Mouse (Mus musculus): ENCODE measurements around the gene Parp1. TPM values are rescaled to one million over a fixed set of nuclear protein-coding genes. Genes with fewer than 3 reads are reported as not detected.

Parp1 gene
- 39.9 and 47.5 TPM in 2 replicates for polyA plus RNA-seq (2012; rRNA removed)

GRCm38 (mm10) chr1:180568761-180569452, at the start of gene Parp1:
Parp1 (plus strand) TSS chr1:180568924.
- Histone ChIP-seq H3K4me1 (ENCODE audit: control insufficient read depth, insufficient read depth, low read length) (peaks cover 8% of the 10 kb centered on the region), H3K27ac (ENCODE audit: control insufficient read depth, insufficient read depth, low read depth, low read length) (peak within 1 kb of the TSS; percentile 67), H3K36me3 (ENCODE audit: control insufficient read depth, insufficient read depth, low read length) (no peaks in the 10 kb centered on the region), H3K27me3 (ENCODE audit: control insufficient read depth, insufficient read depth, low read length) (no peaks in the 10 kb centered on the region), H3K4me3 (ENCODE audit: control insufficient read depth, low read depth, low read length) (peak within 1 kb of the TSS; percentile 88)
- no peak for TF ChIP-seq CTCF (IDR thresholded peaks at IDR 0.05; ENCODE audit: control insufficient read depth, insufficient read depth, insufficient replicate concordance, low read depth, low read length)
- TF ChIP-seq POLR2A (IDR thresholded peaks at IDR 0.05; ENCODE audit: control insufficient read depth, low read depth, low read length): peak; percentile 89

GRCm38 (mm10) chr1:180519520-180519919, 49.2 kb upstream of the Parp1 start:
- no peak overlapping the region for H3K4me3 ChIP-seq (ENCODE audit: control insufficient read depth, low read depth, low read length)
- no peak overlapping the region for H3K27ac ChIP-seq (ENCODE audit: control insufficient read depth, insufficient read depth, low read depth, low read length)
- no peak for TF ChIP-seq POLR2A (IDR thresholded peaks at IDR 0.05; ENCODE audit: control insufficient read depth, low read depth, low read length)
- TF ChIP-seq CTCF (IDR thresholded peaks at IDR 0.05; ENCODE audit: control insufficient read depth, insufficient read depth, insufficient replicate concordance, low read depth, low read length): no peak
- H3K27me3 ChIP-seq (ENCODE audit: control insufficient read depth, insufficient read depth, low read length): no peaks in the 10 kb centered on the region
- H3K36me3 ChIP-seq (ENCODE audit: control insufficient read depth, insufficient read depth, low read length): no peaks in the 10 kb centered on the region
- H3K4me1 ChIP-seq (ENCODE audit: control insufficient read depth, insufficient read depth, low read length): no peaks in the 10 kb centered on the region

GRCm38 (mm10) chr1:180520190-180520589, 48.5 kb upstream of the Parp1 start:
- TF ChIP-seq POLR2A (IDR thresholded peaks at IDR 0.05; ENCODE audit: control insufficient read depth, low read depth, low read length) (no peak), CTCF (IDR thresholded peaks at IDR 0.05; ENCODE audit: control insufficient read depth, insufficient read depth, insufficient replicate concordance, low read depth, low read length) (no peak)
- H3K27ac ChIP-seq (ENCODE audit: control insufficient read depth, insufficient read depth, low read depth, low read length): no peak overlapping the region
- H3K36me3 ChIP-seq (ENCODE audit: control insufficient read depth, insufficient read depth, low read length): no peaks in the 10 kb centered on the region
- H3K27me3 ChIP-seq (ENCODE audit: control insufficient read depth, insufficient read depth, low read length): no peaks in the 10 kb centered on the region
- H3K4me1 ChIP-seq (ENCODE audit: control insufficient read depth, insufficient read depth, low read length): no peaks in the 10 kb centered on the region
- no peak overlapping the region for H3K4me3 ChIP-seq (ENCODE audit: control insufficient read depth, low read depth, low read length)

GRCm38 (mm10) chr1:180523320-180523719, 45.4 kb upstream of the Parp1 start:
- TF ChIP-seq CTCF (IDR thresholded peaks at IDR 0.05; ENCODE audit: control insufficient read depth, insufficient read depth, insufficient replicate concordance, low read depth, low read length) (no peak), POLR2A (IDR thresholded peaks at IDR 0.05; ENCODE audit: control insufficient read depth, low read depth, low read length) (no peak)
- Histone ChIP-seq H3K4me3 (ENCODE audit: control insufficient read depth, low read depth, low read length) (no peak overlapping the region), H3K4me1 (ENCODE audit: control insufficient read depth, insufficient read depth, low read length) (no peaks in the 10 kb centered on the region), H3K27ac (ENCODE audit: control insufficient read depth, insufficient read depth, low read depth, low read length) (no peak overlapping the region), H3K27me3 (ENCODE audit: control insufficient read depth, insufficient read depth, low read length) (no peaks in the 10 kb centered on the region), H3K36me3 (ENCODE audit: control insufficient read depth, insufficient read depth, low read length) (no peaks in the 10 kb centered on the region)

GRCm38 (mm10) chr1:180525301-180525700, 43.4 kb upstream of the Parp1 start:
- TF ChIP-seq CTCF (IDR thresholded peaks at IDR 0.05; ENCODE audit: control insufficient read depth, insufficient read depth, insufficient replicate concordance, low read depth, low read length): no peak
- no peak for TF ChIP-seq POLR2A (IDR thresholded peaks at IDR 0.05; ENCODE audit: control insufficient read depth, low read depth, low read length)
- no peaks in the 10 kb centered on the region for H3K36me3 ChIP-seq (ENCODE audit: control insufficient read depth, insufficient read depth, low read length)
- H3K27me3 ChIP-seq (ENCODE audit: control insufficient read depth, insufficient read depth, low read length): no peaks in the 10 kb centered on the region
- H3K27ac ChIP-seq (ENCODE audit: control insufficient read depth, insufficient read depth, low read depth, low read length): no peak overlapping the region
- no peaks in the 10 kb centered on the region for H3K4me1 ChIP-seq (ENCODE audit: control insufficient read depth, insufficient read depth, low read length)
- H3K4me3 ChIP-seq (ENCODE audit: control insufficient read depth, low read depth, low read length): no peak overlapping the region

- Histone ChIP-seq H3K27me3 (ENCODE audit: control insufficient read depth, insufficient read depth, low read length) (no peaks in the 10 kb centered on the region), H3K4me1 (ENCODE audit: control insufficient read depth, insufficient read depth, low read length) (no peaks in the 10 kb centered on the region), H3K4me3 (ENCODE audit: control insufficient read depth, low read depth, low read length) (no peak overlapping the region), H3K27ac (ENCODE audit: control insufficient read depth, insufficient read depth, low read depth, low read length) (no peak overlapping the region), H3K36me3 (ENCODE audit: control insufficient read depth, insufficient read depth, low read length) (no peaks in the 10 kb centered on the region)
- no peak for TF ChIP-seq CTCF (IDR thresholded peaks at IDR 0.05; ENCODE audit: control insufficient read depth, insufficient read depth, insufficient replicate concordance, low read depth, low read length)
- TF ChIP-seq POLR2A (IDR thresholded peaks at IDR 0.05; ENCODE audit: control insufficient read depth, low read depth, low read length): no peak
Observed at GRCm38 (mm10) chr1:180529847-180530246, 38.9 kb upstream of the Parp1 start.

GRCm38 (mm10) chr1:180530457-180531263, 38.1 kb upstream of the Parp1 start:
- H3K4me1 ChIP-seq (ENCODE audit: control insufficient read depth, insufficient read depth, low read length): no peaks in the 10 kb centered on the region

More at GRCm38 (mm10) chr1:180530457-180531263, 38.1 kb upstream of the Parp1 start:
- no peaks in the 10 kb centered on the region for H3K27me3 ChIP-seq (ENCODE audit: control insufficient read depth, insufficient read depth, low read length)
- no peak for TF ChIP-seq CTCF (IDR thresholded peaks at IDR 0.05; ENCODE audit: control insufficient read depth, insufficient read depth, insufficient replicate concordance, low read depth, low read length)
- no peak for TF ChIP-seq POLR2A (IDR thresholded peaks at IDR 0.05; ENCODE audit: control insufficient read depth, low read depth, low read length)
- H3K36me3 ChIP-seq (ENCODE audit: control insufficient read depth, insufficient read depth, low read length): no peaks in the 10 kb centered on the region
- H3K27ac ChIP-seq (ENCODE audit: control insufficient read depth, insufficient read depth, low read depth, low read length): no peak overlapping the region
- no peak overlapping the region for H3K4me3 ChIP-seq (ENCODE audit: control insufficient read depth, low read depth, low read length)
